Mouse (Mus musculus) frontal cortex, postnatal 36 days (tissue): ENCODE results near the gene Ppp1r27.
"Not testable (repeated sequence)": the region's sequence is repeated elsewhere in the genome, so short reads cannot be mapped to it uniquely, and the experiment has no call there.

ENCODE experiments used
- DNase-seq, 2 experiments: peaks; one replicate each; pipeline ENCODE4 v3.0.0; 2022; ENCODE audit warnings: low spot score in 2 of 2

Ppp1r27 gene

GRCm38 (mm10) chr11:120514262-120514661 is 36.7 kb downstream of the Ppp1r27 start:
- not testable (repeated sequence) for DNase-seq

GRCm38 (mm10) chr11:120512790-120513453 is 38.0 kb downstream of the Ppp1r27 start:
- no peak for DNase-seq

DNA sequence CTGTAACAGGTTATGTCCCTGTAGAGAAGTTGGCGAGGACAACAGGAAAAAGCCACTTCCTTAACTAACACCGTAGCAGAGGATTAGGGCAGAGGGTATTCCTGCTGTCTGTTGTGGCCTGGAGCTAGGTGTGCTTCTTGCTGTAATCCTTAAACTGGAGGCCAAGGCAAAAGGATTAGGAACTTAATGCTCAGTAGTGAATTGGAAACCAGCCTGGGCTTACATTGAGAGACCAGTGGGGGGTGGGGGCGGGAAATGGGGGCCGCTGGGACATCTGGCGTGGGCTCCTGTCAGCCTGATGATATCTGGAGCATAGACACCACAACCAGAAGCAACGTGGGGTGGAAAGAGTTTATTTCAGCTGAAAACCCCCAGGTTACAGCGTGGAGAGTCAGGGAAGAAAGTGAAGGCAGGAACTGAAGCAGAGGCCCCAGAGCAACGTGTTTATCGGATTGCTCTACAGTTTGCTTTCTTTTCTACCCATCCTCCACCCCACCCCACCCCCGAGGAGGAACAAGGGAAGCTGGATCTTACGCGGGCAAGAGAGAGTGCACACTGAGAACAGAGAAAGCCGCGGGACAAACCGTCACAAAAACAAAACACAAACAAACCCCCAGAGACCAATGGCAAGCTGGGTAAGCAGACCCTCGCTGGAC is 40.4 kb downstream of the Ppp1r27 start:
- no peak for DNase-seq

DNA sequence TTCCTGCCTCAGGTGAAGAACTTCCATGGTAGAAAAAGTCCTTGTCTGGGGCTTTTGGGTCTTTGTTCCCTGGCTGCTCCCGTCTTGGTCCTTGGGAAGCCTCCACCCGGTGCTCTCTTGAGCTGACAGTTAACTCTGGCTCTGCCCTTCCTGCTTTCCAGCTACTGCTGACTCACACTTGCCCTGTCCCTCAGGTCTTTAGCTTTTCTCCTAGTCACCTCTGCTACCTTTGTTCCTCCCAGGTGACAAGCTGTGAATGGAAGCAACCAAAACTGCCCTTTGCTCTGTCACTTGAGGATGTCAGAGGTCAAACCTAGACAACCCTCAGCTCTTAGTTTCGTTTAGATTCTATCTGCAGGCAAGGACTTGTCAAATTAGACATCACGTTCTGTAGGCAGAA is 41.0 kb downstream of the Ppp1r27 start:
- DNase-seq, result no peak

- DNase-seq, result no peak
These were observed 42.6 kb downstream of the Ppp1r27 start for GRCm38 (mm10) chr11:120508290-120508870.

DNA sequence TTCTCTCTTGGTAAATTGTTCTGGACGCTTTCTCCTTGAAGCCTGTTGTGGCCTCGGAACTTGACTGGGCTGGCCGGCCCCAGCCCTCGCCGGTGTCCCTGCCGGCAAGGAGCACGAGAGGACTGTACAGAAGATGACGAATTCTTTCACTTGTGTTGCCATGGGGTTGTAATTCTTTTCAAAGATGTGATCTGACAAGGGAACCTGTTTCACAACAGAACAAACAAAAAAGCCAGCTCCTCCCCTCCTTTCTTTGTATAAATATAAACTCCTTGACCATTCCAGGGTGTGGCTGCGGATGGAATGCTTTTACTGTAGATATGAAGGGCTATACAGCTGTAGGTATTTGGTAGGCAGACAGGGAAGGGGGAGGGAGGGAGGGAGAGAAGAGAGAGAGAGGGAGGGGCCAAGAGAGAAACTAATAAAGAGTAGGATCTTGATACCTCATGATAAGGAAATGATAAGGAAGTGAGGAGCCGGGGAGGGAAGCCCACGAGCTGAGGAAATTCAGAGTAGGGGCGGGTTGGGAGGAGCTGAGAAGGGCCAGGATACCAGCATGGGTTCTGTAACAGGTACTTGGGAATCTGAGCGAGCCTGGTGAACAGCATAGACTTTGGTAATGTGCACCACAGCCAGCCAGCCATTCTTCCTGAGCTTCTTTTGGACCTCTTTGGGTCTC is 43.2 kb downstream of the Ppp1r27 start:
- DNase-seq, result no peak

GRCm38 (mm10) chr11:120506899-120507298 is 44.0 kb downstream of the Ppp1r27 start:
- DNase-seq, result no peak

DNA sequence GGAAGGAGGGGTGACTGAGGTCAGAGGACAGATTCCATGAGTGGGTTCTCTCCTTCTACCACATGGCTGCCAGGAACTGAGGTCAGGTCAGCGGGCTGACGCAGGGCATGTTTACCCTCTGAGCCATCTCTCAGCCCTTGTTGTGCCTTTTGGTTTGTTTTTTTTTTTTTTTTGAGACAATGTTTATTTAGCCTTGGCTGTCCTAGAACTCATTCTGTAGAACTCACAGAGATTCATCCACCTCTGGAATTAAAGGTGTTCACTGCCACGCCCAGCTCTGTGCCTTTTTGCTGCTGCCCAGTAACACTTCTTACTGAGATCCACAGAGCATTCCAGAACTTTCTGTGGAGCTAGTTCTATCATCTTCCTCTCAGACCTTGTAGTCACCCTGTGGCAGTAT is 45.3 kb downstream of the Ppp1r27 start:
- DNase-seq, result no peak

- DNase-seq, result no peak
These were observed 49.2 kb downstream of the Ppp1r27 start for GRCm38 (mm10) chr11:120501701-120502100.

DNA sequence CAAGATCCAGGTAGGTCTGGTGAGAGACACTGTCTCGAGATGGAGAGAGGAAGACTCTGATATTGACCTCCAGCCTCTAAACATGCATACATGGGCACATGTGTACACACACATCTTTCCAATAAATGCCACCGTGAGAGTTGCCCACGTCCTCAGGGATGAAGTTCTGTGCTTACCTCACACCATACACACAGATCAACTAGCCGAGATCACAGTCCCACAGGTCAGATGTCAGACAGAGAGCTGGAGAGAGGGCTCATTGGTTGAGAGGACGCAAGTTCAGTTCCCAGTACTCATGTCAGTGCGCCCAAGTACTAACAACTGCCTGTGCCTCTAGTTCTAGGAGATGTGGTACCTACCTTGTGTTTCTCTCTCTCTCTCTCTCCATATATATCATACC is 49.9 kb downstream of the Ppp1r27 start:
- no peak for DNase-seq

DNA sequence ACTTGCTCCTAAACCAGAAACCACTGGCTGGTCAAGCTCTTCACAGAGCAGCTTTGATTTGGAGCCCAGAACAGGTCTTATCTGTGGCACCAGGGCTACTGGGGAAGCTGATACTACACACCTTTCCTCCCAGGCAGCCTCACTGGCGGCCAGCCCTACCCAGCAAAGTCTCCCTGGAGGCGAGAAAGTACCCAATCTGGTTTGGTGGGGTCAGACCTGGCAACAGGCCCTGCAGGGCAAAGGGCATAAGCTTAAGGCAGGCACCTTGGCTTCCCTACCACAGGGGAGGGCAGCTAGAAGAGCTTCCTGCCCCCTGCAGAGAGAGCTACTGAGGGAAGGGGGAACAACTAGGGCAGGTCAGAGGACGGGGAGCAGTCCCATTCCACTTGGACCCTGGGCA is 50.6 kb downstream of the Ppp1r27 start:
- no peak for DNase-seq
